Mouse (Mus musculus): ENCODE data around the gene Camkv.

Camkv gene

GRCm38 (mm10) chr9:107923956-107924355 is 11.5 kb upstream of the Camkv start:
- no peak for DNase-seq (ENCODE audit: low spot score)

GRCm38 (mm10) chr9:107925251-107925650 is 10.2 kb upstream of the Camkv start:
- no peak for DNase-seq (ENCODE audit: low spot score)

GRCm38 (mm10) chr9:107926920-107927420 is 8.5 kb upstream of the Camkv start:
- DNase-seq (ENCODE audit: low spot score): no peak

- no peak for DNase-seq (ENCODE audit: low spot score)
Measured at GRCm38 (mm10) chr9:107927749-107928148, 7.7 kb upstream of the Camkv start.

- DNase-seq (ENCODE audit: low spot score): no peak
Measured at GRCm38 (mm10) chr9:107928169-107928568, 7.3 kb upstream of the Camkv start, which contains the start of gene Actl11. Gene Actl11 (plus strand): TSS chr9:107928469.

GRCm38 (mm10) chr9:107932221-107932620 is 3.3 kb upstream of the Camkv start:
- DNase-seq (ENCODE audit: low spot score): no peak

GRCm38 (mm10) chr9:107934146-107934545 is 1.3 kb upstream of the Camkv start:
- DNase-seq (ENCODE audit: low spot score): no peak

- no peak for DNase-seq (ENCODE audit: low spot score)
Measured at GRCm38 (mm10) chr9:107935790-107936214, 328 bp downstream of the Camkv start.

GRCm38 (mm10) chr9:107936215-107936822 is 845 bp downstream of the Camkv start:
- DNase-seq (ENCODE audit: low spot score): no peak

GRCm38 (mm10) chr9:107936831-107937230 is 1.4 kb downstream of the Camkv start:
- no peak for DNase-seq (ENCODE audit: low spot score)

- DNase-seq (ENCODE audit: low spot score): no peak
Measured at GRCm38 (mm10) chr9:107947241-107948194, 12.0 kb downstream of the Camkv start.

- DNase-seq (ENCODE audit: low spot score): no peak
Measured at GRCm38 (mm10) chr9:107949184-107949921, 13.9 kb downstream of the Camkv start.

- DNase-seq (ENCODE audit: low spot score): no peak
Measured at GRCm38 (mm10) chr9:107949922-107950235, 14.4 kb downstream of the Camkv start, which contains the start of gene Traip. Gene Traip (plus strand): TSS chr9:107950136.

- DNase-seq (ENCODE audit: low spot score): peak; percentile 88
Measured at GRCm38 (mm10) chr9:107950460-107951355, 15.2 kb downstream of the Camkv start.

GRCm38 (mm10) chr9:107955613-107956289 is 20.3 kb downstream of the Camkv start:
- DNase-seq (ENCODE audit: low spot score): no peak

GRCm38 (mm10) chr9:107957141-107957540 is 21.7 kb downstream of the Camkv start:
- no peak for DNase-seq (ENCODE audit: low spot score)

- DNase-seq (ENCODE audit: low spot score): no peak
Measured at GRCm38 (mm10) chr9:107959896-107960295, 24.4 kb downstream of the Camkv start.

GRCm38 (mm10) chr9:107960928-107961327 is 25.5 kb downstream of the Camkv start:
- DNase-seq (ENCODE audit: low spot score): no peak

- DNase-seq (ENCODE audit: low spot score): no peak
Measured at GRCm38 (mm10) chr9:107961351-107961762, 25.9 kb downstream of the Camkv start.

- no peak for DNase-seq (ENCODE audit: low spot score)
Measured at GRCm38 (mm10) chr9:107961881-107962280, 26.4 kb downstream of the Camkv start.

GRCm38 (mm10) chr9:107962916-107963315 is 27.4 kb downstream of the Camkv start:
- DNase-seq (ENCODE audit: low spot score): no peak

Measured in yolk sac, embryonic 10.5 days (tissue).